Mouse (Mus musculus) liver, adult (tissue): ENCODE measurements around the gene B020011L13Rik.
"Not testable (repeated sequence)": the region's sequence is repeated elsewhere in the genome, so short reads cannot be mapped to it uniquely, and the experiment has no call there.

Experiments used
- GATA4 ChIP-seq: IDR thresholded peaks from 2 replicates; pipeline ENCODE4 v1.6.1; 2014; ENCODE audit warnings: mild to moderate bottlenecking, low read length; ENCODE audit not compliant: insufficient replicate concordance

The B020011L13Rik gene

GRCm38 (mm10) chr1:117780833-117781232 is at the start of gene B020011L13Rik:
Gene B020011L13Rik, plus strand, starts transcription at chr1:117781133.
- not testable (repeated sequence) for TF ChIP-seq GATA4

GRCm38 (mm10) chr1:117829781-117830180 is 48.8 kb downstream of the B020011L13Rik start, which contains the start of gene Gm28360:
Gene Gm28360, plus strand, starts transcription at chr1:117830081.
- not testable (repeated sequence) for TF ChIP-seq GATA4
